Mouse (Mus musculus): ENCODE data around the gene Acox1. TPM values are rescaled to one million over a fixed set of nuclear protein-coding genes. Genes with fewer than 3 reads are reported as not detected.

Acox1 gene
- total and polyA plus RNA-seq, 3 experiments: 16.1 to 16.8 TPM; not detected in 1

DNA sequence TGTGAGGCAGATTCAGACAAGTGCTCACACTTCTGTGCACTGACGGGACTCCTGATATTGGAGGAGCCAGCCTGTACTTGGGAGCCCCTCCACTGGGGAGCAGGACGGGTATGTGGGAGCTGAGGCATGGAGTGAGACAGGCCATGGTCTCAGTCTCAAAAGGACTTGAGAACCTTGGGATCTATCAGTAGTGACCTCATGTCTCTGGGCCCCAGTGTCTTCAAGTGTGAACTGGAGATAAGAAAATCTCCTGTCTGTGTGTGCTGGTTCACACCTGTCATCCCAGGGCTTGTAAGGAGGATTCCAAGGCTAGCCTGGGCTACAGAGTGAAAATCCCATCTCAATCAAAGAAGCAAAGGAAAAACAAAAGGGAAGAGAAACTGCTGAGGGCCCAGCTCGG lies 55.4 kb downstream of the Acox1 start:
- H3K4me1 ChIP-seq (ENCODE audit: control insufficient read depth in 1 of 2, insufficient read depth in 2 of 2, low read length in 2 of 2): peaks cover 6 to 26% of the 10 kb centered on the region in 2 experiments; a peak in 3 of 4 replicates
- H3K4me3 ChIP-seq (ENCODE audit: control insufficient read depth in 1 of 2, insufficient read depth in 1 of 2, low read depth in 2 of 2, low read length in 2 of 2): no peak overlapping the region
- no peaks in the 10 kb centered on the region for H3K9me3 ChIP-seq (replicated peaks; ENCODE audit: insufficient read depth, low read length)
- H3K27me3 ChIP-seq (ENCODE audit: control insufficient read depth in 1 of 2, insufficient read depth in 2 of 2, low read length in 2 of 2): no peaks in the 10 kb centered on the region
- no peak for TF ChIP-seq GABPA (IDR thresholded peaks at IDR 0.05; ENCODE audit: low read depth, low read length)
- TF ChIP-seq RAD21 (IDR thresholded peaks at IDR 0.05; ENCODE audit: low read depth, low read length): no peak
- TF ChIP-seq TAL1 (IDR thresholded peaks at IDR 0.05; ENCODE audit: low read length): peak; percentile 40; the same call in 1 of the 2 replicates
- peaks cover 1 to 15% of the 10 kb centered on the region in 2 experiments; a peak in 3 of 4 replicates for H3K36me3 ChIP-seq (ENCODE audit: control insufficient read depth in 1 of 2, insufficient read depth in 2 of 2, low read length in 2 of 2)
- peaks cover 1% of the 10 kb centered on the region for H3K79me2 ChIP-seq (ENCODE audit: control insufficient read depth, insufficient read depth, low read length, poor library complexity)
- H3K9ac ChIP-seq (ENCODE audit: control insufficient read depth, low read depth, low read length, poor library complexity, severe bottlenecking): no peak overlapping the region
- no peak for DNase-seq (ENCODE audit: low read depth, low spot score)
- H3K27ac ChIP-seq (ENCODE audit: control insufficient read depth, low read depth, low read length): no peak overlapping the region

DNA sequence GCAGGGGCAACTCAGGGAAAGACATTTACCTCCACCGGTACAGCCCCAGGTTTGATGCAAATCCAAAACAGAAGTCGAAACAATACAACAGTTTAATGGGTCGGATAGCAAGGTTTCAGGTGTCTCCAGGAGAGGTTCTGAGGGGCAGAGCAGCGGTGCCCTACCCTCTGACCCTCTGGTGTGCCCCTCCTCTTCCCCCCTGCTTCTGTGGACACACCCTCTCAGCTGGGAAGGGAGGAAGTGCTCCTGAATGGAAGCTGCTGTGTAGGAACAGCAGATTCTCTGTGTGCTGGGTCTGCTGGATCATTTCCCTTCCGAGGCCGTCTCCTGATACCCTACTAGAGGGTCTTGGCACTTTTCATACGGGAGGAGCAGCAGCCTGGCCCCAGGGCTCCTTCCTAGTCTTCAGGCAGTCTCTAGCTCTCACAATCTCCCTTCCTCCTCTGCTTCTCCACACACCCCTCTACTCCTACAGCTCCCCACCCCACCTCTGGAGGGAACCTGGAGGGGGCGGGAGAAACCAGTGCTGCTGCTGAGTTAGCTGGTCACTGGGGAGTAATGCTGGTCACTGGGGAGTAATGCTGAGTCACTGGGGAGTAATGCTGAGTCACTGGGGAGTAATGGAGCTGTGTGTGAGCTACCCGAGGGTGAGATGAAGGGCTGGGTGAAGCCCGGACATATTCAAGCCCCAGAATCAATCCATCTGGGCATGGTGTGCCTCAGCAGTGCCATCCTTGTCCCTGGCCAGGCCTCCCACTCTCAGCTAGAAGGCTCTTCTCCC lies 56.4 kb downstream of the Acox1 start:
- H3K4me1 ChIP-seq (ENCODE audit: control insufficient read depth in 1 of 2, insufficient read depth in 2 of 2, low read length in 2 of 2): peaks cover 6 to 26% of the 10 kb centered on the region in 2 experiments; a peak in 3 of 4 replicates
- H3K9ac ChIP-seq (ENCODE audit: control insufficient read depth, low read depth, low read length, poor library complexity, severe bottlenecking): peak overlapping the region; percentile 1; the same call in 1 of the 2 replicates
- H3K27ac ChIP-seq (ENCODE audit: control insufficient read depth, low read depth, low read length): peak overlapping the region; percentile 20
- peaks cover 11% of the 10 kb centered on the region for H3K79me2 ChIP-seq (ENCODE audit: control insufficient read depth, insufficient read depth, low read length, poor library complexity)
- TF ChIP-seq POLR2A (IDR thresholded peaks at IDR 0.05; ENCODE audit: control insufficient read depth in 1 of 2, insufficient read depth in 1 of 2, low read depth in 1 of 2, low read length in 2 of 2, poor library complexity in 1 of 2) (no peak), E2F4 (IDR thresholded peaks at IDR 0.05; ENCODE audit: borderline replicate concordance, low read depth, low read length) (no peak), TBP (IDR thresholded peaks at IDR 0.05; ENCODE audit: low read depth, low read length) (no peak), UBTF (IDR thresholded peaks at IDR 0.05; ENCODE audit: borderline replicate concordance, insufficient read depth, low read depth, low read length) (no peak), MXI1 (IDR thresholded peaks at IDR 0.05; ENCODE audit: low read depth, low read length) (no peak), SMC3 (IDR thresholded peaks at IDR 0.05; ENCODE audit: low read depth, low read length) (no peak), TCF12 (IDR thresholded peaks at IDR 0.05; ENCODE audit: low read depth, low read length) (no peak), GABPA (IDR thresholded peaks at IDR 0.05; ENCODE audit: low read depth, low read length) (peak; percentile 82), RAD21 (IDR thresholded peaks at IDR 0.05; ENCODE audit: low read depth, low read length) (no peak), SIN3A (IDR thresholded peaks at IDR 0.05; ENCODE audit: low read length) (no peak), CHD2 (IDR thresholded peaks at IDR 0.05; ENCODE audit: low read length) (no peak), MAX (IDR thresholded peaks at IDR 0.05; ENCODE audit: low read length) (no peak), ELF1 (IDR thresholded peaks at IDR 0.05; ENCODE audit: low read depth, low read length) (no peak), BHLHE40 (IDR thresholded peaks at IDR 0.05; ENCODE audit: borderline replicate concordance, low read depth, low read length) (no peak), EP300 (IDR thresholded peaks at IDR 0.05; ENCODE audit: low read depth in 1 of 2, low read length in 2 of 2) (peak in 1 of 2 experiments; percentile 11; a peak in 1 of 4 replicates), HCFC1 (IDR thresholded peaks at IDR 0.05; ENCODE audit: low read depth, low read length) (no peak), JUND (IDR thresholded peaks at IDR 0.05; ENCODE audit: low read depth, low read length) (no peak), CTCF (IDR thresholded peaks at IDR 0.05 in 2 of 3, conservative IDR thresholded peaks at IDR 0.05 in 1 of 3; ENCODE audit: control insufficient read depth in 1 of 3, insufficient read depth in 1 of 3, low read depth in 2 of 3, low read length in 3 of 3, poor library complexity in 1 of 3, severe bottlenecking in 1 of 3) (no peak), NRF1 (IDR thresholded peaks at IDR 0.05; ENCODE audit: insufficient read depth, low read depth, low read length, poor library complexity, severe bottlenecking) (no peak), MAFK (IDR thresholded peaks at IDR 0.05; ENCODE audit: borderline replicate concordance, low read depth, low read length) (peak; percentile 38; the same call in 1 of the 2 replicates), USF2 (IDR thresholded peaks at IDR 0.05; ENCODE audit: borderline replicate concordance in 1 of 2, insufficient read depth in 1 of 2, low read depth in 1 of 2, low read length in 2 of 2) (no peak), ZMIZ1 (IDR thresholded peaks at IDR 0.05; ENCODE audit: low read depth, low read length) (no peak), MYB (IDR thresholded peaks at IDR 0.05; ENCODE audit: low read depth, low read length) (no peak), GATA1 (IDR thresholded peaks at IDR 0.05; ENCODE audit: low read depth, low read length) (no peak)
- peak; percentile 69 for DNase-seq (ENCODE audit: low read depth, low spot score)
- H3K36me3 ChIP-seq (ENCODE audit: control insufficient read depth in 1 of 2, insufficient read depth in 2 of 2, low read length in 2 of 2): peaks cover 0 to 18% of the 10 kb centered on the region in 2 experiments; a peak in 2 of 4 replicates
- H3K4me3 ChIP-seq (ENCODE audit: control insufficient read depth in 1 of 2, insufficient read depth in 1 of 2, low read depth in 2 of 2, low read length in 2 of 2): no peak overlapping the region
- H3K27me3 ChIP-seq (ENCODE audit: control insufficient read depth in 1 of 2, insufficient read depth in 2 of 2, low read length in 2 of 2): no peaks in the 10 kb centered on the region
- no peaks in the 10 kb centered on the region for H3K9me3 ChIP-seq (replicated peaks; ENCODE audit: insufficient read depth, low read length)
